Mouse (Mus musculus) hindbrain, embryonic 15.5 days (tissue): ENCODE data around the gene Fam43a. TPM values are rescaled to one million over a fixed set of nuclear protein-coding genes. Genes with fewer than 3 reads are reported as not detected.

Experiments used
- ATAC-seq: fragments of 200-750 bp; cut with Nextera tagmentation; 2 replicates; pipeline ENCODE4 v1.8.0; 2017; ENCODE audit warnings: low read depth, moderate number of reproducible peaks, moderate TSS enrichment; ENCODE audit not compliant: low FRiP score
- H3K27ac ChIP-seq: fragments of 300-500 bp; sonication (generic); replicated peaks from 2 replicates; pipeline ENCODE4 v1.5.1; 2015; ENCODE audit warnings: mild to moderate bottlenecking, inconsistent platforms
- H3K27me3 ChIP-seq: fragments of 300-500 bp; sonication (generic); 2 replicates; pipeline ENCODE4 v1.6.1; 2015; ENCODE audit warnings: control low read depth, inconsistent platforms
- H3K36me3 ChIP-seq: fragments of 300-500 bp; sonication (generic); 2 replicates; pipeline ENCODE4 v1.6.1; 2015; ENCODE audit warnings: control low read depth, inconsistent platforms
- H3K4me1 ChIP-seq: fragments of 300-500 bp; sonication (generic); replicated peaks from 2 replicates; pipeline ENCODE4 v1.6.1; 2015; ENCODE audit warnings: control low read depth, inconsistent platforms
- H3K4me2 ChIP-seq: fragments of 300-500 bp; sonication (generic); 2 replicates; pipeline ENCODE4 v1.6.1; 2015; ENCODE audit warnings: moderate library complexity, mild to moderate bottlenecking, inconsistent platforms
- H3K4me3 ChIP-seq: fragments of 300-500 bp; sonication (generic); 2 replicates; pipeline ENCODE4 v1.5.1; 2015; ENCODE audit warnings: mild to moderate bottlenecking, inconsistent platforms
- H3K9ac ChIP-seq: fragments of 300-500 bp; sonication (generic); 2 replicates; pipeline ENCODE4 v1.6.1; 2015; ENCODE audit warnings: inconsistent platforms
- H3K9me3 ChIP-seq: fragments of 300-500 bp; sonication (generic); 2 replicates; pipeline ENCODE4 v1.6.1; 2016; ENCODE audit warnings: control low read depth, inconsistent platforms
- WGBS: fragments of 180-500 bp; shearing (Covaris S2); methylation state at CpG from one replicate; pipeline ENCODE4 v1.1.7; 2015; 5-methylcytosine and 5-hydroxymethylcytosine counted together
- polyA plus RNA-seq: library from polyadenylated mRNA; unstranded; fragments of >200 nt; fragmentation: Nextera tagmentation; extraction: Ambion mirVana; gene quantifications from 2 replicates; pipeline ENCODE4 v1.2.1, GENCODE M21; 2015

Gene Fam43a
- polyA plus RNA-seq, 1 experiment from 2014 or later, result 21.6 TPM

DNA sequence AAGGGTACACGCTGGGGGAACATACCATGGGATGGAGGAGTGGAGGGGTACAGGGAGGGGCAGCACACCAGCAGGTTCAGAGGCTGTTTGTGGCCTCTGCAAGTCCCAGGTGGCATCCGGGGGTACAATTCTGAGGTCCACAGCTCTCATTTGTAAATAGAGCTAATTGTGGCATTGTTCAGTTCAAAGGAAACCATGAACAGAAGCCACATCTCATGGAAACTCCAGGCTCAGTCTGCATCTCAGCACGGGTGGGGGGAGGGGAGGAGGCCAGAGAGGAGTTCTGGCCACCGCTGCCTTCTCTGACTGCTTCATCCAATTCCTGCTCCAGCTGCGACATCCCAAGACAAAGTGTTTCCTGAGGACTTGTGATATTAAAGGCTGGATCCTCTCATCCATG lies 14.6 kb downstream of the Fam43a start:
- no peaks in the 10 kb centered on the region for H3K9me3 ChIP-seq
- H3K27ac ChIP-seq, result no peak overlapping the region
- WGBS, result 28% methylated on average over 5 of the region's 5 CpGs
- H3K36me3 ChIP-seq, result no peaks in the 10 kb centered on the region
- H3K9ac ChIP-seq, result no peak overlapping the region
- H3K4me1 ChIP-seq, result no peaks in the 10 kb centered on the region; the same call in 1 of the 2 replicates
- H3K4me2 ChIP-seq, result no peak overlapping the region
- no peak for ATAC-seq
- H3K27me3 ChIP-seq, result no peaks in the 10 kb centered on the region
- no peak overlapping the region for H3K4me3 ChIP-seq

DNA sequence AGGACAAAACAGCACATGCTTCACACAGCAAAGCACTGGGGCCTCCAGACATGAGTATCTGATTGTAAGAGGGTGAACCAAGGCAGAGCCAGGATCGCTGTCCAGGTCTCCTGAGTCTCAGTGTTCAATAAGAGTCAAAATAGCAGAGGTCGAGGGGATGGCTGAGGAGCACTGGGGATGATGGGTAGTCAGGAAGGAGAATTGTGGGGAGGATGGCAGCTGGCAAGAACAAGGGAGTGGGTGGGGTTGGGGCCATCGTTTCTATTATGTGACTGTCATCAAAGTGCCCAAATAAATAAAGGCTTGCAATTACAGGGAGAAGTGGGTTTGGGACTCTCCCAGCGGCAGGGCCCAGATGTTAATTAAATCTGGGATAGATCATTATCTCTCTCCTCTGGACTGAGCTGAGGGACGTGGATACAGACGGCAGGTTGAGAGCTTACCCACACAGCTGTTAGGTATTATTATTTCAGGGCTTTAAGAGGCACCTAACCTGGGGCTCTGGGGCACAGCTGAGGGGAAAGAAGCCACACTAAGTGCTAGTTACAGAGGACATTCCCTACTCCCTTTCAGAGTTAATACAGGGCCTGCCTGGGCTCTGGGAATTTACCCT lies 15.3 kb downstream of the Fam43a start:
- no peak for ATAC-seq

GRCm38 (mm10) chr16:30616281-30616680 lies 16.8 kb downstream of the Fam43a start:
- no peaks in the 10 kb centered on the region; the same call in 1 of the 2 replicates for H3K4me1 ChIP-seq
- H3K27ac ChIP-seq, result no peak overlapping the region
- no peaks in the 10 kb centered on the region for H3K27me3 ChIP-seq
- H3K9me3 ChIP-seq, result no peaks in the 10 kb centered on the region
- no peaks in the 10 kb centered on the region for H3K36me3 ChIP-seq
- no peak overlapping the region for H3K4me3 ChIP-seq
- no peak overlapping the region for H3K4me2 ChIP-seq
- ATAC-seq, result no peak
- H3K9ac ChIP-seq, result no peak overlapping the region
- 85% methylated on average over 3 of the region's 3 CpGs for WGBS

More for the DNA sequence above, 15.3 kb downstream of the Fam43a start:
- H3K4me1 ChIP-seq, result no peaks in the 10 kb centered on the region; the same call in 1 of the 2 replicates
- no peak overlapping the region for H3K9ac ChIP-seq
- H3K4me3 ChIP-seq, result no peak overlapping the region
- 15% methylated on average over 6 of the region's 6 CpGs for WGBS
- H3K9me3 ChIP-seq, result no peaks in the 10 kb centered on the region
- no peaks in the 10 kb centered on the region for H3K27me3 ChIP-seq
- no peaks in the 10 kb centered on the region for H3K36me3 ChIP-seq
- no peak overlapping the region for H3K27ac ChIP-seq
- no peak overlapping the region for H3K4me2 ChIP-seq

GRCm38 (mm10) chr16:30623645-30624044 lies 24.1 kb downstream of the Fam43a start:
- 78% methylated on average over 7 of the region's 7 CpGs for WGBS
- H3K27ac ChIP-seq, result no peak overlapping the region

DNA sequence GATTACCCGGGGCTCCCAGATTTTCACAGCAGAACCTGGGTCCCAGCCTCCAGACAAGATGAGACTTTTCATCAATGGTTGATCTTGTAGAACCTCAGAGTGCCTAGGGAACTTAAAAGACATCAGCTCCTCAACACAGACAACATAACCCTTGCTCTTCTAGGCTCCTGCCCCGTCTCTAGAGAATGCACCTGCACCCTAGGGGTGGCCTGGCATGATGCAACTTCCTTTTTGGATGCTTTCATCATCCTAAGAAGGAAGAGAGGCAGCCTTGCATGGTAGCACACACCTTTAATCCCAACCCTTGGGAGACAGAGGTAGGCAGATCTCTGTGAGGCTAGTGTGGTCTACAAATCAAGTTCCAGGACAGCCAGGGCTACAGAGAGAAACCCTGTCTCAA lies 25.1 kb downstream of the Fam43a start:
- no peak overlapping the region for H3K9ac ChIP-seq
- no peaks in the 10 kb centered on the region for H3K27me3 ChIP-seq
- no peaks in the 10 kb centered on the region for H3K9me3 ChIP-seq
- 76% methylated on average over 2 of the region's 2 CpGs for WGBS
- no peak overlapping the region for H3K27ac ChIP-seq
- H3K4me3 ChIP-seq, result no peak overlapping the region
- peaks cover 5% of the 10 kb centered on the region for H3K4me1 ChIP-seq
- no peak overlapping the region for H3K4me2 ChIP-seq
- H3K36me3 ChIP-seq, result no peaks in the 10 kb centered on the region
- no peak for ATAC-seq

More at GRCm38 (mm10) chr16:30623645-30624044, 24.1 kb downstream of the Fam43a start:
- H3K9ac ChIP-seq, result no peak overlapping the region
- no peaks in the 10 kb centered on the region for H3K27me3 ChIP-seq
- H3K4me3 ChIP-seq, result no peak overlapping the region
- H3K9me3 ChIP-seq, result no peaks in the 10 kb centered on the region
- H3K36me3 ChIP-seq, result no peaks in the 10 kb centered on the region
- ATAC-seq, result no peak
- peaks cover 5% of the 10 kb centered on the region for H3K4me1 ChIP-seq
- H3K4me2 ChIP-seq, result no peak overlapping the region

GRCm38 (mm10) chr16:30627586-30628337 lies 28.2 kb downstream of the Fam43a start:
- no peak overlapping the region for H3K9ac ChIP-seq
- H3K9me3 ChIP-seq, result no peaks in the 10 kb centered on the region
- H3K36me3 ChIP-seq, result no peaks in the 10 kb centered on the region
- peaks cover 5% of the 10 kb centered on the region for H3K4me1 ChIP-seq
- H3K4me3 ChIP-seq, result no peak overlapping the region
- no peaks in the 10 kb centered on the region for H3K27me3 ChIP-seq
- 53% methylated on average over 11 of the region's 11 CpGs for WGBS
- ATAC-seq, result no peak
- H3K4me2 ChIP-seq, result no peak overlapping the region
- H3K27ac ChIP-seq, result no peak overlapping the region; the same call in 1 of the 2 replicates

GRCm38 (mm10) chr16:30628401-30628800 lies 28.9 kb downstream of the Fam43a start:
- Histone ChIP-seq H3K36me3 (no peaks in the 10 kb centered on the region), H3K4me2 (no peak overlapping the region), H3K4me3 (no peak overlapping the region), H3K27me3 (no peaks in the 10 kb centered on the region), H3K27ac (no peak overlapping the region), H3K4me1 (peaks cover 5% of the 10 kb centered on the region), H3K9me3 (no peaks in the 10 kb centered on the region), H3K9ac (no peak overlapping the region)
- 65% methylated on average over 6 of the region's 6 CpGs for WGBS
- no peak for ATAC-seq

DNA sequence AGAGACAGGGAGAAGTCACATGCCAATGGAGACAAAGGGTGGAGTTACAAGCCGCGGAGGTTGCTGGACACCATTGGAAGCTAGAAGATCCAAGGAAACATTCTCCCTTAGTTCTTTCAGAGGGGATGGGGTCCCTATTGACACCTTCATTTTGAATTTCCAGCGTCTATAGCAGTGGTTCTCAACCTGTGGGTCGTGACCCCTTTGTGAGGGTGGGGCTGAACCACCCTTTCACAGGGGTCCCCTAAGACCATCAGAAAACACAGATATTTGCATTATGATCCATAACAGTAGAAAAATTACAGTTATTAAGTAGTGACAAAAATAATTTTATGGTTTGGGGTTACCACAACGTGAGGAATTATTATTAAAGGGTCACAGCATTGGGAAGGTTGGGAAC lies 30.0 kb downstream of the Fam43a start:
- Histone ChIP-seq H3K4me3 (no peak overlapping the region), H3K27me3 (no peaks in the 10 kb centered on the region), H3K4me2 (no peak overlapping the region), H3K4me1 (peaks cover 5% of the 10 kb centered on the region), H3K9ac (no peak overlapping the region), H3K36me3 (no peaks in the 10 kb centered on the region), H3K9me3 (no peaks in the 10 kb centered on the region), H3K27ac (no peak overlapping the region)
- ATAC-seq, result no peak
- WGBS, result 89% methylated on average over 5 of the region's 5 CpGs

DNA sequence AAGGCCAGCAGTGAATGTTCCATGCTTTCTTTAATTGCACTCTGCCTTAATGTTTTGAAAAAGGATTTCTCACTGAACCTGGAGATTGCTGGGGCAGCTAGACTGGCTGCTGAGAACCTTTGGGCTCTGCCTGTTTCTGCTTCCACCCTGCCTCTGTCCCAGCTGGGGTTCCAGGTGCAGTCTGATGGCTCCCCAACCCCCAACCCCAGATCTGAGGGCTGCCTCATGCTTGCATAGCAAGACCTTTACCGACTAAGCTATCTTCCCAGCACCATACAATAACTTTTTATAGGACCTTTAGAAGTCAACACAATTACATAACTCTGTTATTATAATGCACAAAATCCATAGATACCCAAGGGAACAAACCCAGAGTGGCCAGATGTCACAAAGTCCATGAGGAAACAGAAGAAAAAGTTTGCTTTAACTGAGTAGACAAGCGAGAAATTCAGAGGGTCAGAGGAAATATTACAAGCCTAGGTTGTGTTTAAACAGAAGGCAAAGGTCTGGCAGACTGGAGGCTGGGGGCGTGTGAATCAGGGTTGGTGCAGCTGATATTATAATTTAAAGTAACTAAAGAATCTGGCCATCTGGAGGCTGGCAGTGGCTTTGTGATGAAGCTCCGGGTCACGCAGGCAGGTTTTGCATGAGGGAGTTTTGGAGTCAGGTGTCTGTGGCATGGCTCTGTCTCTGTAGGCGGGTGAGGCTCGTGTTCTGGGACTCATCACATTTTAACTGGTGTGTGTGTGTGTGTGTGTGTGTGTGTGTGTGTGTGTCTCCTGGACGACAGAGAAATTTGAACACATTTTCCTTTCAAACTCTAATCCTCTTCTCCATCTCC lies 34.6 kb downstream of the Fam43a start:
- no peaks in the 10 kb centered on the region for H3K36me3 ChIP-seq
- H3K9ac ChIP-seq, result no peak overlapping the region
- ATAC-seq, result no peak
- no peaks in the 10 kb centered on the region for H3K27me3 ChIP-seq
- H3K4me1 ChIP-seq, result no peaks in the 10 kb centered on the region
- no peaks in the 10 kb centered on the region for H3K9me3 ChIP-seq
- no peak overlapping the region for H3K4me3 ChIP-seq
- H3K27ac ChIP-seq, result no peak overlapping the region
- no peak overlapping the region for H3K4me2 ChIP-seq
- WGBS, result 64% methylated on average over 8 of the region's 8 CpGs

DNA sequence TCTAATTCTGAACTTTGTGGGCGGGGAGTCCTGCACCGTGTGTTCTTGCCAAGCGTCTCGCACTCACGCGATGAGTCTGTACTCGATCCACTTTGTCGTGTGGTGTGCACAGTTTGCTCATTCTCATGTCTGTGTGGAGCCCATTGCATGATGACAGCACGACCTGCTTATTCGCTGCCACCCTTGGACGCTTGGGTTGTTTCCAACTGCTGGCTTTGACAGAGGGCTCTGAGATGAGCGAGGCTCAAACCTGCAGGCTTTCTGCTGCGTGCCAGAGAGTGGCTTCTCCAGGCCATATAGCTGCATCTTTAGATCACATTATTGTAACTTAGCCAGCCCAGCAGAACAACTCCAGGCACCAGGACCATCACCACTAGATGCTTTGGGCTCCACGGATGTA lies 39.1 kb downstream of the Fam43a start:
- H3K9me3 ChIP-seq, result no peaks in the 10 kb centered on the region
- WGBS, result 86% methylated on average over 14 of the region's 14 CpGs
- no peak overlapping the region for H3K27ac ChIP-seq
- H3K27me3 ChIP-seq, result no peaks in the 10 kb centered on the region
- H3K4me2 ChIP-seq, result no peak overlapping the region
- no peak for ATAC-seq
- H3K9ac ChIP-seq, result no peak overlapping the region
- no peaks in the 10 kb centered on the region for H3K4me1 ChIP-seq
- no peak overlapping the region for H3K4me3 ChIP-seq
- no peaks in the 10 kb centered on the region for H3K36me3 ChIP-seq

DNA sequence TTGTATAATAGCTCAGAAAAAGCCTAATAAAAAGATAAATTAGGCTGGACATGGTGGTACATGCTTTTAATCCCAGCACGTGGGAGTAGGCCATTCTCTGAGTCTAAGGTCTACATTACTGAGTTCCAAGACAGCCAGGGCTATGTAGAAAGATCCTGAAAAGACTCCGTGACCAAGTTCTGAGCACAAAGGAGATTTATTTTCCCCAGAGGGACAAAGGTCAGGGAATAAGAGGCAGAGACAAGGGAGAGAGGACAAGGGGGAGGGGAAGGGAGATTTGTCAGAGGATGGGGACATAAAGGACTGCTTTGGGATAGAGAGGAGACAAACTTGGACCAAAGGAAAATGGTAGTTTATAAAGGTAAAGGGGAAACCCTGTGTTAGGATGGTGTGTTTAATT lies 41.1 kb downstream of the Fam43a start:
- H3K4me1 ChIP-seq, result no peaks in the 10 kb centered on the region
- H3K9ac ChIP-seq, result no peak overlapping the region
- 28% methylated on average over 2 of the region's 2 CpGs for WGBS
- ATAC-seq, result no peak
- H3K36me3 ChIP-seq, result no peaks in the 10 kb centered on the region
- H3K4me2 ChIP-seq, result no peak overlapping the region
- H3K9me3 ChIP-seq, result no peaks in the 10 kb centered on the region
- no peak overlapping the region for H3K4me3 ChIP-seq
- no peak overlapping the region for H3K27ac ChIP-seq
- H3K27me3 ChIP-seq, result no peaks in the 10 kb centered on the region

GRCm38 (mm10) chr16:30641408-30641807 lies 41.9 kb downstream of the Fam43a start:
- no peak overlapping the region for H3K27ac ChIP-seq
- H3K4me3 ChIP-seq, result no peak overlapping the region
- no peak for ATAC-seq
- no peaks in the 10 kb centered on the region for H3K4me1 ChIP-seq
- H3K4me2 ChIP-seq, result no peak overlapping the region
- H3K36me3 ChIP-seq, result no peaks in the 10 kb centered on the region
- no peaks in the 10 kb centered on the region for H3K27me3 ChIP-seq
- WGBS, result 36% methylated on average over 4 of the region's 4 CpGs
- H3K9ac ChIP-seq, result no peak overlapping the region
- no peaks in the 10 kb centered on the region for H3K9me3 ChIP-seq
